Mouse (Mus musculus) T-helper 17 cell (primary cell): ENCODE results near the gene Foxb1.

Experiments used
- in situ Hi-C, 2 experiments: fragments of 300-600 bp; cut with MboI, MseI; formaldehyde crosslinking; loops; 1 replicate in 1 of 2; 2 replicates in 1 of 2; pipeline ENCODE4 v1.15.1; 2025; ENCODE audit warnings: high pct_unique_total_duplicates in 2 of 2

Gene Foxb1

GRCm38 (mm10) chr9:69760371-69761301, at the start of gene Foxb1:
Gene Foxb1, minus strand, starts transcription at chr9:69760940.
- in situ Hi-C loops: loop anchor here in 1 of 2 experiments (10.0 kb wide), 1 partner anchor 706 kb away; no protein-coding TSS in a partner anchor

- in situ Hi-C loops: loop anchor here in 1 of 2 experiments (5.0 kb wide), 1 partner anchor 78 kb away; no protein-coding TSS in a partner anchor
Measured at GRCm38 (mm10) chr9:69790562-69790961, 29.8 kb upstream of the Foxb1 start.

- in situ Hi-C loops: no loop called here
Measured at GRCm38 (mm10) chr9:69779996-69780395, 19.3 kb upstream of the Foxb1 start.

GRCm38 (mm10) chr9:69769949-69770585, 9.3 kb upstream of the Foxb1 start:
- in situ Hi-C loops: loop anchor here in 1 of 2 experiments (5.0 to 10.0 kb wide), 2 partner anchors 52 to 715 kb away; no protein-coding TSS in a partner anchor

GRCm38 (mm10) chr9:69769091-69769948, 8.6 kb upstream of the Foxb1 start:
- in situ Hi-C loops: loop anchor here in 1 of 2 experiments (5.0 to 10.0 kb wide), 2 partner anchors 53 to 715 kb away; no protein-coding TSS in a partner anchor

GRCm38 (mm10) chr9:69768136-69768875, 7.6 kb upstream of the Foxb1 start:
- in situ Hi-C loops: loop anchor here in 1 of 2 experiments (5.0 to 10.0 kb wide), 2 partner anchors 54 to 714 kb away; no protein-coding TSS in a partner anchor

- in situ Hi-C loops: loop anchor here in 1 of 2 experiments (5.0 to 10.0 kb wide), 2 partner anchors 55 to 713 kb away; no protein-coding TSS in a partner anchor
Measured at GRCm38 (mm10) chr9:69767421-69767820, 6.7 kb upstream of the Foxb1 start.

GRCm38 (mm10) chr9:69766936-69767335, 6.2 kb upstream of the Foxb1 start:
- in situ Hi-C loops: loop anchor here in 1 of 2 experiments (5.0 to 10.0 kb wide), 2 partner anchors 55 to 712 kb away; no protein-coding TSS in a partner anchor

- in situ Hi-C loops: loop anchor here in 1 of 2 experiments (5.0 to 10.0 kb wide), 2 partner anchors 56 to 712 kb away; no protein-coding TSS in a partner anchor
Measured at GRCm38 (mm10) chr9:69766301-69766700, 5.6 kb upstream of the Foxb1 start.

GRCm38 (mm10) chr9:69765483-69766050, 4.8 kb upstream of the Foxb1 start:
- in situ Hi-C loops: loop anchor here in 1 of 2 experiments (5.0 to 10.0 kb wide), 2 partner anchors 57 to 711 kb away; no protein-coding TSS in a partner anchor

GRCm38 (mm10) chr9:69764586-69765482, 4.1 kb upstream of the Foxb1 start:
- in situ Hi-C loops: loop anchor here in 1 of 2 experiments (5.0 to 10.0 kb wide), 2 partner anchors 57 to 710 kb away; no protein-coding TSS in a partner anchor

GRCm38 (mm10) chr9:69763681-69764585, 3.2 kb upstream of the Foxb1 start:
- in situ Hi-C loops: loop anchor here in 1 of 2 experiments (10.0 kb wide), 1 partner anchor 709 kb away; no protein-coding TSS in a partner anchor

GRCm38 (mm10) chr9:69762703-69763102, 2.0 kb upstream of the Foxb1 start:
- in situ Hi-C loops: loop anchor here in 1 of 2 experiments (10.0 kb wide), 1 partner anchor 708 kb away; no protein-coding TSS in a partner anchor

- in situ Hi-C loops: loop anchor here in 1 of 2 experiments (10.0 kb wide), 1 partner anchor 707 kb away; no protein-coding TSS in a partner anchor
Measured at GRCm38 (mm10) chr9:69762221-69762620, 1.5 kb upstream of the Foxb1 start.

GRCm38 (mm10) chr9:69761569-69761968, 829 bp upstream of the Foxb1 start:
- in situ Hi-C loops: loop anchor here in 1 of 2 experiments (10.0 kb wide), 1 partner anchor 707 kb away; no protein-coding TSS in a partner anchor

- in situ Hi-C loops: loop anchor here in 1 of 2 experiments (10.0 kb wide), 1 partner anchor 705 kb away; no protein-coding TSS in a partner anchor
Measured at GRCm38 (mm10) chr9:69759721-69760221, 969 bp downstream of the Foxb1 start.
